Mouse (Mus musculus) lung, postnatal 36 days (tissue): Measurements from ENCODE around the gene Nanos3.

ENCODE experiments used
- DNase-seq: peaks from one replicate; pipeline ENCODE4 v3.0.0; 2022; ENCODE audit warnings: mixed read lengths

Nanos3 gene

GRCm38 (mm10) chr8:84185117-84185516 is at the start of gene Nanos3:
Gene Nanos3, minus strand, starts transcription at chr8:84185217.
- no peak for DNase-seq

DNA sequence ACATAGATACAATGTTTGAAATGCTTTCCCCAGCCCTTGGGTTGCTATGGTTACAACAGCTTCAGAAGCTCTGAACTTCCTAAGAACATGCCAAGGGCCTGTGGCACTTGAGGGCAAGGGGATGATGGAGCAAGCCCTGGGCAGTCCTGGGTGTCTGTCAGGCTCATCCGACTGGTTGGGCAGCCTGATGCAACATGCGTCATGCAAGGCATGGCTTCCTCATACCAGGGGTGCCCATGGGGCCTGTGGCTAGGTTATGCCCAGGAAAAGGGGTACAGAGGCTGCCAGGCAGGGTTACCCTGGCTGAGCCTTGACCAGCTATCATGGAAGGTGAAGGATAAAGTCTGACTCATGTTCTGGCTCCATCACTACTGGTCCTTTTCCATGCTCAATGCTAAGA is 48.0 kb upstream of the Nanos3 start:
- peak; percentile 32 for DNase-seq

DNA sequence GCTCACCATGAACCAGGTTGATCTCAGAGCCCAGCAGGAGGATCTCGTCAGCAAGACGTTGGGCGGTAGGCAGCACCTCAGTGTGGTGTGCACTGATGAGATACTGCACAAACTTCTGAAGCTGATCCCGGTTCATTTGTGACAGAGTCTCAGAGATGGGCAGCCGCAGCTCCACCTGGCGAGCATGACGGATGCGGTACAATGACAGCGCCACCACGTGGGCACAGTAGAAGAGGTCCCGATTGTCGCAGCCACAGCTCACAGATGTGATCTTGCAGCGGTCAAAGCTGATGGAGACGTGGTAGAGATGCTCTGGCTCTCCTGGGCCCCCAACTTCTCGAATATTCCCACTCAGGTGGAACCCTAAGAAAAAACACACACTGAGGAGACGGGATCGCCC is 45.7 kb upstream of the Nanos3 start:
- no peak for DNase-seq

- DNase-seq, result no peak
These were observed 38.5 kb upstream of the Nanos3 start for GRCm38 (mm10) chr8:84223322-84224029.

- DNase-seq, result peak; percentile 41
These were observed 37.6 kb upstream of the Nanos3 start for GRCm38 (mm10) chr8:84222566-84223165.

GRCm38 (mm10) chr8:84220105-84220504 is 35.1 kb upstream of the Nanos3 start:
- DNase-seq, result peak; percentile 42

DNA sequence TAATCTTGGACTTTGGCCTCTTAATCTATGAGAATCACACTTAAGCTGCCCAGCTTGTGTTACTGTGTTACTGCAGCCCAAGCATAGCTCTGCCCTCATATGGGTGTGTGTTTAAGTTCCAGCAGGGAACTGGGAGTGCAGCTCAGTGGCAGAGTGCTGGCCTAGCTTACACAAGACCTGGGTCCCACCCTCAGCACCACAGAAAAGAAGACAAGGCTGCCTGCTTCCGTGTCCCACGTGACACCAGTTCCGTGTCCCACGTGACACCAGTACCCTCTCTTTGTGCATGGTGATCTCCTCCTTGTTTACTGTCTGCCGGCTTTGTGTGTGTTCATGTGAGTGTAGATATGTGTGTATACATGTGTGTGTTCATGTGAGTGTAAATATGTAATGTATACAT is 33.1 kb upstream of the Nanos3 start:
- DNase-seq, result peak; percentile 52

- no peak for DNase-seq
These were observed 32.2 kb upstream of the Nanos3 start for GRCm38 (mm10) chr8:84217206-84217605.

DNA sequence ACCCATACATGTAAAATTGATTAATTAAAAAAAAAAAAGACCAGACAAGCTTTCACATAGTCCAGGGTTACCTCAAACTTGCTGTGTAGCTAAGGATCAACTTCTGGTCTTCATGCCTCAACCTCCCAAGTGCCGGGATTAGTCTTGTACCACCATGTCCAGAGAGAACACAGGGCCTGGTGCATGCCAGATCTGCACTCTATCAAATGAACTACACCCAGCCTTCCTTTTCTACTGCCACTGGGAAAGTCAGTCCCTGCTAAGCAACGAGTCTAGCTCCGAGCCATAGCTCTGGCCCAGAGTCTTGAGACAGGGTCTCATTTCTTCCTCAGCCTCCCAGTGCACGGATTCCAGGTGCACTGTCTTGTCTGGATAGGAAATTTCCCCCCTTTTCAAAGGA is 28.3 kb upstream of the Nanos3 start:
- DNase-seq, result no peak

- no peak for DNase-seq
These were observed 27.0 kb upstream of the Nanos3 start for GRCm38 (mm10) chr8:84211881-84212563.

DNA sequence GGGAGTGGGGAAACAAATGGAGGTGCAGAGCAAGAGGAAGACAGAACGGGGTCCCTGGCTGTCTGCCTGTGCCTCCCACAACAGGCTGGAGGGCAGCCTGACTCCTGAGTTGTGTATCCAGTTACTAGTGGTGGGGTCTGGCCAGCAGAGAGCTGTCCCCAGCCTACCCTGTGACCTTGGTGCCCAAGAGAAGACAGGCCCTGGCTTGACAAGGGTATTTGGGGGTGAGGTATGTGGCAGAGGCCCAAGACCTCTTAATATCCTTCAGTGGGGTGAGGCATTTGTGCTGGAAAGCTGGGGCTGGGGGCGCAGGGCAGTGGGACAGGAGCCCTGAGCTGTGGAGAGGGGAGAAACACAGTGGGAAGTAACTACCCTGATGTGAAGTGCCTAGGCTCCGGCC is 26.2 kb upstream of the Nanos3 start:
- no peak for DNase-seq

DNA sequence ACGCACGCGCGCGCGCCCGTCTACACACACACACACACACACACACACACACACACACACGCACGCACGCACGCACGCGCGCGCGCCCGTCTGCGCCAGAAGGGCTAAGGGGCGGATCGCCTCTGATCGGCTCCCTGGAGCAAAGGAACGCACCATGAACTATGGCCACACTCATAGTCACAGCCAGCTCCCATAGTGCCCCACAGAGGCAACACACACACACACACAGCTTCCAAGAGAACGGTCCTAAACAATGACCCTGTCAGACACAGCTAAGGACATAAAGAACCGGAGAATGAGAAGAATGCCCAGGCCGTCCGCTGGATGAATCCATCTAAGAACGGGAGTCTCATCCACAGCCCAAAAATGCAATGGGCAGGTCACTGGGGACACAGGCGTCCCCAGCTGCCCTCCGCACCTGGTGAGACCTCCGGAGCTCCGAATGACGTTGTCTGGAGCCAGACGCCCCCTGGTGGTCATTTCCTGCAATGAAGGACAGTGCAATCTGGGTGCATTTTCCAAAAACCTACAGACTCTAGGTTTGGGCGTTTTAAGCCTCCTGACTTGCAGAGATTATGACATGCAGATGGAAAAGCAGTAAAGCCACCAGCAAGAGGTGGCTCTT is 25.3 kb upstream of the Nanos3 start:
- DNase-seq, result peak; percentile 89

GRCm38 (mm10) chr8:84208381-84209380 is 23.7 kb upstream of the Nanos3 start:
- DNase-seq, result no peak

GRCm38 (mm10) chr8:84207811-84208210 is 22.8 kb upstream of the Nanos3 start:
- peak; percentile 85 for DNase-seq

DNA sequence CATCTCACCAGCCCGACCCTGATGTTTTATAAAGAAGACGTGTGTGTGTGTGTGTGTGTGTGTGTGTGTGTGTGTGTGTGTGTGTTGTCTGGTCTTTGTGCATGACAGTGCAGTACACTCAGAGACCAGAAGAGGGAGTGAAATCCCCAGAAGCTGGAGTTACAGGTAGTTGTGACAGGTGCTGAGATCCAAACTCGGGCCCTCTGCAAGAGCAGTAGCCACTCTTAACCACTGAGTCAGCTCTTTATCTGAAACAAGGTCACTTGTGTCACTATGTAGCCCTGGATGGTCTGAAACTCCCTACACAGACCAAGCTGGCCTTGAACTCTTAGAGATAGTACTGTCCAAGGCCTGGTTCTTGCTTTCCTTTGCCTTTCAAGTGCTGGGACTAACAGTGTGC is 21.6 kb upstream of the Nanos3 start:
- no peak for DNase-seq

GRCm38 (mm10) chr8:84205073-84205472 is 20.1 kb upstream of the Nanos3 start:
- DNase-seq, result no peak

- peak; percentile 91 for DNase-seq
These were observed 19.2 kb upstream of the Nanos3 start for GRCm38 (mm10) chr8:84203975-84204772.

DNA sequence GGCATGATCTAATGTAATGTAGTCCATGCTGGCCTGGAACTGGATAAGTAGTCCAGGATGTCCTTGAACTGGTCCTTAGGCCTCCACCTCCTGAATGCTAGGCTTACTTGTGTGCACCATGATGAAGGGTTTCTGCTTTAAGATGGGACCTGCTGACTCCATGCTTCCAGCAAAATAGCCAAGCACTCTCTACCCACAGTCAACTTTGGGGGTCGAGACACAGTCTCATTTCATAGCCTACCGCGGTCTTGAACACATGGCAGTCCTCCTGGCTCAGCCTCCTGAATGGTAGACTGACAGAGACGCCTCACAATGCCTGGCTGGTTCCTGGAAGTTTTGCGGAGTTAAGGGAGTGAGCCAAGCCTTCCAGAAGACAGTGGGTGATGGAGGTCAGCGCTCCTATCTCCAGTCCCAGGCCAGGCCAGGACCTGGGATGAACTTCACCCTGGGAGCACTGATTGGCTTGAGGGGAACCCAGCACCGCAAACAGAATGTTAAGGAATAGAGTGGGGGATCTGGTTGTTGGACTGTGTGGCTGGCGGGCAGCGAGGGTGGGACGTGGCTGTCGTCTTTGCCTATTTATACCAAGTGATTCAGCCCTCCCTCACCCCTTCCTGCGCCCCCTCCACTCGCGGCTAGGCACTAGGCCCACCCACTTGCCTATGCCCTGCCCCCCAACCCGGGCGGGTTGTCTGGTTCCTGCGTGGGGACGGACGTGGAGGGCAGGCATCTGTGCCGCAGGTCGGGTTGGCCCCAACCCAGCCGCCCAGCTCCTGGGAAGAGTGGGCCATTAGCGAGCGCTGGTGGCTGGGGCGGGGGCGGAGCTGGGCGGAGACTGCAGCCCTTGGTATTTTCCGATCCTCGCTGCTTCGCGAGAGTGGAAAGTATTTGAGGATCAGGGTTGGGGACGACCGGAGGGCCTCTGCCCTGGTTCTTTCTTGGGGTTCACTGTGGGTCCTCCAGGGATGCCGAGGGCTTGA is 18.2 kb upstream of the Nanos3 start:
- peak; percentile 93 for DNase-seq

- peak; percentile 91 for DNase-seq
These were observed 17.4 kb upstream of the Nanos3 start for GRCm38 (mm10) chr8:84202466-84202865.
